Comparison of ENCODE assay signal across 8 mouse cellular contexts in the genomic region with DNA sequence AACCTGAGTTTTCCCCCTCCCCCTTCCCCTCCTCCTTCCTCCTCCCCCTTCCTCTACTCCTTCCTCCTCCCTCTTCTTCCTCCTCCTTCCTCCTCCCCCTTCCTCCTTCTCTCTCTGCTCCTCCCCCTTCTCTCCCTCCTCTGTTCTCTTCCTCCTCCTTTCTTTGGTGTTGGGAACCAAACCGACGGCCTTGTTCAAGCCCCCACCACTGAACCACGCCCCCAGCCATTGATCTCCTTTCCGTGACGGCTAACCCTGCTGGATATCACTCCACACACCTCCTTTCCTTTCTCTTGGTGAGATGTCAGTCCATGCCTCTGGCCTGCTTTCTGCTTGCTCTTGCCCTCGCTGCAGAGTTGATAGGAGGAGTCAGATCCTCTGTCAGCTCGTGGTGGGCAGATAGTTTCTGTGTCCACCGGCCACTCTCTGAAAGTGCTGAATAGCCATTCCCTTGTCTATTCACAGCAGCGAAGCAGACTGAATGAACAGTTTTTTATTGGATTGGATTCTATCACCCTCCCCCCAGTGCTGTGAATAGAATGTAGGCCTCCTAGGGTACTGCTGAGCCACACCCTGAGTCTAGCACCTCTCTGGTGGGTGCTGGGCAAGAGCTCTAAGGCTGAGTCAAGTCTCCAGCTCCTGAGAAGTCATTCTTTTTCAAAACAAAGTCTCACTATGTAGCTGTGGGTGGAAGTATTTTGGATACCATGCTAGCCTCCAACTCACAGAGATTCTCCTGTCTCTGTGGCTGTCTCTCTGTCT. TPM values are rescaled to one million over a fixed set of nuclear protein-coding genes. Genes with fewer than 3 reads are reported as not detected.
DNase-seq lines count a peak whose midpoint lies in the region; ATAC-seq and TF ChIP-seq lines count a peak whose summit lies in the region.

A gene (minus strand): TSS at position 416 of the 762 bp plus-strand sequence.

- TF ChIP-seq CTCF in lung, embryonic 14.5 days (IDR thresholded peaks at IDR 0.05; ENCODE audit: low read depth), result no peak
- no peak for TF ChIP-seq CTCF in left cerebral cortex, adult 2 months (IDR thresholded peaks at IDR 0.05)

- no peaks in the 10 kb centered on the region for H3K27me3 ChIP-seq in lung, embryonic 14.5 days (ENCODE audit: insufficient read depth, low read length)
- no peaks in the 10 kb centered on the region for H3K27me3 ChIP-seq in intestine, embryonic 15.5 days (replicated peaks)
- H3K27me3 ChIP-seq in midbrain, embryonic 14.5 days (ENCODE audit: control insufficient read depth, insufficient read depth, low read length), result no peaks in the 10 kb centered on the region

- DNase-seq in lung, embryonic 14.5 days, result peak; percentile 63
- no peak for DNase-seq in lung, postnatal 25 days (ENCODE audit: low spot score)
- peak; percentile 79 for DNase-seq in brain, adult 2 months (ENCODE audit: low read depth, low spot score)
- peak; percentile 44 for DNase-seq in midbrain, embryonic 14.5 days
- DNase-seq in spleen, adult 12 weeks (ENCODE audit: low spot score), result no peak
- DNase-seq in left cerebral cortex, adult 2 months (ENCODE audit: extremely low spot score in 1 of 2, low spot score in 2 of 2), result no peak
- no peak for DNase-seq in heart, postnatal 4 days

- intact Hi-C loops in left cerebral cortex, adult 2 months (cut with DNase I), result no loop called here

- no peaks in the 10 kb centered on the region for H3K36me3 ChIP-seq in lung, embryonic 14.5 days (ENCODE audit: insufficient read depth)
- no peaks in the 10 kb centered on the region for H3K36me3 ChIP-seq in intestine, embryonic 15.5 days
- H3K36me3 ChIP-seq in midbrain, embryonic 14.5 days (ENCODE audit: control insufficient read depth, insufficient read depth, low read length), result no peaks in the 10 kb centered on the region

- no peak within 1 kb of the TSS for H3K4me3 ChIP-seq in lung, embryonic 14.5 days (ENCODE audit: low read depth, low read length)
- no peak within 1 kb of the TSS for H3K4me3 ChIP-seq in intestine, embryonic 15.5 days (replicated peaks)
- H3K4me3 ChIP-seq in midbrain, embryonic 14.5 days (replicated peaks; ENCODE audit: low read depth, low read length), result no peak within 1 kb of the TSS
- H3K4me3 ChIP-seq in left cerebral cortex, adult 2 months, result no peak within 1 kb of the TSS

- peak within 1 kb of the TSS; percentile 34; the same call in 1 of the 2 replicates for H3K4me2 ChIP-seq in lung, embryonic 14.5 days
- peak within 1 kb of the TSS; percentile 37 for H3K4me2 ChIP-seq in intestine, embryonic 15.5 days (replicated peaks)
- H3K4me2 ChIP-seq in midbrain, embryonic 14.5 days (ENCODE audit: low read length), result no peak within 1 kb of the TSS

- no peak within 1 kb of the TSS for H3K9ac ChIP-seq in lung, embryonic 14.5 days
- no peak within 1 kb of the TSS for H3K9ac ChIP-seq in intestine, embryonic 15.5 days
- no peak within 1 kb of the TSS for H3K9ac ChIP-seq in midbrain, embryonic 14.5 days (replicated peaks; ENCODE audit: low read length)

- H3K9me3 ChIP-seq in lung, embryonic 14.5 days (ENCODE audit: low read depth, low read length), result no peaks in the 10 kb centered on the region
- no peaks in the 10 kb centered on the region for H3K9me3 ChIP-seq in intestine, embryonic 15.5 days
- H3K9me3 ChIP-seq in midbrain, embryonic 14.5 days (ENCODE audit: control insufficient read depth, low read length), result no peaks in the 10 kb centered on the region

- H3K27ac ChIP-seq in lung, embryonic 14.5 days (ENCODE audit: low read depth), result peak within 1 kb of the TSS; percentile 88
- peak within 1 kb of the TSS; percentile 67 for H3K27ac ChIP-seq in intestine, embryonic 15.5 days
- H3K27ac ChIP-seq in midbrain, embryonic 14.5 days (replicated peaks; ENCODE audit: low read depth, low read length), result 0 out of 2 replicates have a peak within 1 kb of the TSS, but pooled peaks have one; percentile 26
- no peak within 1 kb of the TSS for H3K27ac ChIP-seq in left cerebral cortex, adult 2 months

- peak; percentile 36; the same call in 1 of the 2 replicates for ATAC-seq in lung, embryonic 14.5 days (ENCODE audit: insufficient read depth)
- peak; percentile 31; the same call in 1 of the 2 replicates for ATAC-seq in intestine, embryonic 15.5 days
- ATAC-seq in midbrain, embryonic 14.5 days (ENCODE audit: low FRiP score, low TSS enrichment), result no peak

- WGBS in lung, embryonic 14.5 days, result 4% methylated on average over 9 of the region's 9 CpGs
- WGBS in intestine, embryonic 15.5 days, result 6% methylated on average over 9 of the region's 9 CpGs
- 3% methylated on average over 9 of the region's 9 CpGs for WGBS in midbrain, embryonic 14.5 days

- H3K4me1 ChIP-seq in lung, embryonic 14.5 days (ENCODE audit: insufficient read depth), result peaks cover 18% of the 10 kb centered on the region
- H3K4me1 ChIP-seq in intestine, embryonic 15.5 days (replicated peaks), result peaks cover 21% of the 10 kb centered on the region
- no peaks in the 10 kb centered on the region for H3K4me1 ChIP-seq in midbrain, embryonic 14.5 days (ENCODE audit: control insufficient read depth, insufficient read depth, low read length)

RNA-seq across cellular contexts. Expression of the gene that starts here (rescaled TPM):
- 2.2 and 2.4 TPM in 2 replicates for polyA plus RNA-seq in lung, embryonic 14.5 days (2014; fragmentation: Nextera tagmentation; extraction: Ambion mirVana)
- polyA plus RNA-seq in intestine, embryonic 15.5 days (2015; fragmentation: Nextera tagmentation; extraction: Ambion mirVana), result 0.78 and 1.2 TPM in 2 replicates
- 0.66 and 1.4 TPM in 2 replicates for polyA plus RNA-seq in midbrain, embryonic 14.5 days (2014; fragmentation: Nextera tagmentation; extraction: Ambion mirVana)
- total RNA-seq in left cerebral cortex, adult 2 months (2021), result 1 to 10 TPM; 1.2 TPM
- total RNA-seq in heart, postnatal 4 days (2021), result under 1 TPM in 1 of 2 experiments, not detected in 1; 0.54 TPM

Comparison
In these comparisons a context has a peak if more than half of its experiments do, and no peak if none do; other contexts are left out.
1. DNase-seq: peak in lung, embryonic 14.5 days (single experiment), brain, adult 2 months (single experiment) and midbrain, embryonic 14.5 days (single experiment); none in lung, postnatal 25 days (single experiment), spleen, adult 12 weeks (single experiment), left cerebral cortex, adult 2 months (0 of 2) and heart, postnatal 4 days (single experiment).